Mouse (Mus musculus) hindbrain, embryonic 10.5 days (tissue): ENCODE results near the gene Bdkrb1. TPM values are rescaled to one million over a fixed set of nuclear protein-coding genes. Genes with fewer than 3 reads are reported as not detected.

Source experiments
- DNase-seq: peaks from one replicate; pipeline ENCODE4 v3.0.0-alpha.2; 2017; ENCODE audit warnings: low spot score
- H3K27ac ChIP-seq: fragments of 300-500 bp; sonication (generic); 2 replicates; pipeline ENCODE4 v1.5.1; 2016; ENCODE audit warnings: mild to moderate bottlenecking, moderate library complexity
- H3K27me3 ChIP-seq: fragments of 300-500 bp; sonication (generic); 2 replicates; pipeline ENCODE4 v1.6.1; 2016; ENCODE audit warnings: mild to moderate bottlenecking; ENCODE audit not compliant: poor library complexity, insufficient read depth, severe bottlenecking
- H3K36me3 ChIP-seq: fragments of 300-500 bp; sonication (generic); 2 replicates; pipeline ENCODE4 v1.6.1; 2016; ENCODE audit warnings: mild to moderate bottlenecking, moderate library complexity
- H3K4me1 ChIP-seq: fragments of 300-500 bp; sonication (generic); replicated peaks from 2 replicates; pipeline ENCODE4 v1.6.1; 2016; ENCODE audit warnings: mild to moderate bottlenecking
- H3K4me3 ChIP-seq: fragments of 300-500 bp; sonication (generic); 2 replicates; pipeline ENCODE4 v1.5.1; 2016; ENCODE audit warnings: mild to moderate bottlenecking, moderate library complexity
- H3K9me3 ChIP-seq: fragments of 300-500 bp; sonication (generic); 2 replicates; pipeline ENCODE4 v1.6.1; 2016; ENCODE audit warnings: mild to moderate bottlenecking, moderate library complexity
- WGBS: fragments of 180-500 bp; shearing (Covaris S2); methylation state at CpG from one replicate; pipeline ENCODE4 v1.1.7; 2016; 5-methylcytosine and 5-hydroxymethylcytosine counted together
- polyA plus RNA-seq: library from polyadenylated mRNA; unstranded; fragments of >200 nt; fragmentation: Nextera tagmentation; extraction: Ambion mirVana; gene quantifications from 2 replicates; pipeline ENCODE4 v1.2.1, GENCODE M21; 2016

The Bdkrb1 gene
- polyA plus RNA-seq, 1 experiment from 2014 or later, result 0.12 TPM

- Histone ChIP-seq H3K4me1 (no peaks in the 10 kb centered on the region), H3K9me3 (no peaks in the 10 kb centered on the region), H3K36me3 (no peaks in the 10 kb centered on the region), H3K27ac (no peak overlapping the region), H3K4me3 (no peak overlapping the region), H3K27me3 (no peaks in the 10 kb centered on the region)
- DNase-seq, result no peak
- 85% methylated on average over 4 of the region's 4 CpGs for WGBS
Measured at GRCm38 (mm10) chr12:105574356-105574755, 28.5 kb upstream of the Bdkrb1 start.

GRCm38 (mm10) chr12:105580490-105580889 is 22.4 kb upstream of the Bdkrb1 start:
- no peaks in the 10 kb centered on the region for H3K36me3 ChIP-seq
- no peak overlapping the region for H3K4me3 ChIP-seq
- 0 out of 2 replicates have a peak, but pooled peaks cover 2% of the 10 kb centered on the region for H3K27me3 ChIP-seq
- WGBS, result 79% methylated on average over 17 of the region's 17 CpGs
- peaks cover 29% of the 10 kb centered on the region for H3K4me1 ChIP-seq
- no peaks in the 10 kb centered on the region for H3K9me3 ChIP-seq
- H3K27ac ChIP-seq, result no peak overlapping the region
- no peak for DNase-seq

- Histone ChIP-seq H3K4me3 (no peak overlapping the region), H3K9me3 (no peaks in the 10 kb centered on the region), H3K27ac (no peak overlapping the region), H3K36me3 (no peaks in the 10 kb centered on the region), H3K27me3 (peaks cover 2% of the 10 kb centered on the region; the same call in 1 of the 2 replicates), H3K4me1 (peaks cover 29% of the 10 kb centered on the region)
- WGBS, result 61% methylated on average over 9 of the region's 9 CpGs
- no peak for DNase-seq
Measured at GRCm38 (mm10) chr12:105582486-105582885, 20.4 kb upstream of the Bdkrb1 start.

- Histone ChIP-seq H3K27me3 (peaks cover 2% of the 10 kb centered on the region; the same call in 1 of the 2 replicates), H3K27ac (0 out of 2 replicates have a peak overlapping the region, but pooled peaks have one; percentile 3), H3K9me3 (no peaks in the 10 kb centered on the region), H3K36me3 (no peaks in the 10 kb centered on the region), H3K4me1 (peaks cover 29% of the 10 kb centered on the region), H3K4me3 (no peak overlapping the region)
- DNase-seq, result peak; percentile 61
- 23% methylated on average over 2 of the region's 2 CpGs for WGBS
Measured at GRCm38 (mm10) chr12:105583484-105583883, 19.4 kb upstream of the Bdkrb1 start.

GRCm38 (mm10) chr12:105584851-105585250 is 18.0 kb upstream of the Bdkrb1 start:
- Histone ChIP-seq H3K9me3 (no peaks in the 10 kb centered on the region), H3K4me3 (no peak overlapping the region), H3K27me3 (peaks cover 1% of the 10 kb centered on the region; the same call in 1 of the 2 replicates), H3K27ac (peak overlapping the region; percentile 30; the same call in 1 of the 2 replicates), H3K4me1 (peaks cover 27% of the 10 kb centered on the region), H3K36me3 (no peaks in the 10 kb centered on the region)
- peak; percentile 81 for DNase-seq
- WGBS, result 19% methylated on average over 12 of the region's 12 CpGs

GRCm38 (mm10) chr12:105587526-105587925 is 15.4 kb upstream of the Bdkrb1 start:
- H3K27ac ChIP-seq, result no peak overlapping the region
- no peak for DNase-seq
- 81% methylated on average over 8 of the region's 8 CpGs for WGBS
- H3K36me3 ChIP-seq, result no peaks in the 10 kb centered on the region
- H3K4me1 ChIP-seq, result peaks cover 25% of the 10 kb centered on the region
- H3K9me3 ChIP-seq, result no peaks in the 10 kb centered on the region
- no peak overlapping the region for H3K4me3 ChIP-seq
- H3K27me3 ChIP-seq, result no peaks in the 10 kb centered on the region; the same call in 1 of the 2 replicates

GRCm38 (mm10) chr12:105590786-105591185 is 12.1 kb upstream of the Bdkrb1 start:
- WGBS, result 86% methylated on average over 7 of the region's 7 CpGs
- H3K9me3 ChIP-seq, result no peaks in the 10 kb centered on the region
- no peak overlapping the region for H3K27ac ChIP-seq

GRCm38 (mm10) chr12:105592361-105592761 is 10.5 kb upstream of the Bdkrb1 start:
- H3K36me3 ChIP-seq, result no peaks in the 10 kb centered on the region
- WGBS, result 95% methylated on average over 23 of the region's 23 CpGs
- no peak for DNase-seq
- no peak overlapping the region for H3K27ac ChIP-seq
- H3K4me1 ChIP-seq, result peaks cover 11% of the 10 kb centered on the region
- no peaks in the 10 kb centered on the region for H3K9me3 ChIP-seq
- H3K27me3 ChIP-seq, result no peaks in the 10 kb centered on the region
- no peak overlapping the region for H3K4me3 ChIP-seq

More at GRCm38 (mm10) chr12:105590786-105591185, 12.1 kb upstream of the Bdkrb1 start:
- peaks cover 11% of the 10 kb centered on the region for H3K4me1 ChIP-seq
- no peak for DNase-seq
- H3K27me3 ChIP-seq, result no peaks in the 10 kb centered on the region; the same call in 1 of the 2 replicates
- H3K36me3 ChIP-seq, result no peaks in the 10 kb centered on the region
- H3K4me3 ChIP-seq, result no peak overlapping the region

GRCm38 (mm10) chr12:105593471-105593870 is 9.4 kb upstream of the Bdkrb1 start:
- no peak overlapping the region for H3K4me3 ChIP-seq
- H3K9me3 ChIP-seq, result no peaks in the 10 kb centered on the region
- DNase-seq, result no peak
- H3K27ac ChIP-seq, result no peak overlapping the region; the same call in 1 of the 2 replicates
- no peaks in the 10 kb centered on the region for H3K36me3 ChIP-seq
- H3K4me1 ChIP-seq, result peaks cover 11% of the 10 kb centered on the region
- no peaks in the 10 kb centered on the region for H3K27me3 ChIP-seq
- 60% methylated on average over 4 of the region's 4 CpGs for WGBS

GRCm38 (mm10) chr12:105597135-105597534 is 5.8 kb upstream of the Bdkrb1 start:
- no peaks in the 10 kb centered on the region for H3K36me3 ChIP-seq
- 83% methylated on average over 8 of the region's 8 CpGs for WGBS
- peaks cover 39% of the 10 kb centered on the region for H3K4me1 ChIP-seq
- no peak for DNase-seq
- H3K9me3 ChIP-seq, result no peaks in the 10 kb centered on the region
- no peaks in the 10 kb centered on the region for H3K27me3 ChIP-seq
- no peak overlapping the region for H3K27ac ChIP-seq
- no peak overlapping the region for H3K4me3 ChIP-seq

- WGBS, result 75% methylated on average over 10 of the region's 10 CpGs
- Histone ChIP-seq H3K4me3 (no peak overlapping the region), H3K9me3 (no peaks in the 10 kb centered on the region), H3K4me1 (peaks cover 39% of the 10 kb centered on the region), H3K36me3 (no peaks in the 10 kb centered on the region), H3K27me3 (no peaks in the 10 kb centered on the region), H3K27ac (no peak overlapping the region)
- DNase-seq, result no peak
Measured at GRCm38 (mm10) chr12:105598503-105598902, 4.4 kb upstream of the Bdkrb1 start.

GRCm38 (mm10) chr12:105599098-105599497 is 3.8 kb upstream of the Bdkrb1 start:
- no peaks in the 10 kb centered on the region for H3K27me3 ChIP-seq
- H3K27ac ChIP-seq, result peak overlapping the region; percentile 56
- H3K9me3 ChIP-seq, result no peaks in the 10 kb centered on the region
- no peak overlapping the region for H3K4me3 ChIP-seq
- no peaks in the 10 kb centered on the region for H3K36me3 ChIP-seq
- H3K4me1 ChIP-seq, result peaks cover 38% of the 10 kb centered on the region
- WGBS, result 45% methylated on average over 5 of the region's 5 CpGs
- no peak for DNase-seq

GRCm38 (mm10) chr12:105601586-105601985 is 1.3 kb upstream of the Bdkrb1 start:
- no peaks in the 10 kb centered on the region for H3K9me3 ChIP-seq
- WGBS, result 79% methylated on average over 6 of the region's 6 CpGs
- H3K4me1 ChIP-seq, result peaks cover 53% of the 10 kb centered on the region
- no peak for DNase-seq
- H3K4me3 ChIP-seq, result no peak overlapping the region
- H3K27me3 ChIP-seq, result no peaks in the 10 kb centered on the region; the same call in 1 of the 2 replicates
- no peaks in the 10 kb centered on the region for H3K36me3 ChIP-seq
- H3K27ac ChIP-seq, result peak overlapping the region; percentile 45; the same call in 1 of the 2 replicates

- no peaks in the 10 kb centered on the region; the same call in 1 of the 2 replicates for H3K27me3 ChIP-seq
- H3K9me3 ChIP-seq, result no peaks in the 10 kb centered on the region
- 93% methylated on average over 11 of the region's 11 CpGs for whole genome bisulfite sequencing
- no peak overlapping the region for H3K4me3 ChIP-seq
- peaks cover 49% of the 10 kb centered on the region for H3K4me1 ChIP-seq
- no peaks in the 10 kb centered on the region for H3K36me3 ChIP-seq
- H3K27ac ChIP-seq, result no peak overlapping the region
- DNase-seq, result no peak
Measured at GRCm38 (mm10) chr12:105603904-105604303, 1.0 kb downstream of the Bdkrb1 start.
